Mouse (Mus musculus) left cerebral cortex, adult 2 months (tissue): ENCODE data around the gene Aym1. TPM values are rescaled to one million over a fixed set of nuclear protein-coding genes. Genes with fewer than 3 reads are reported as not detected.
A peak's percentile ranks its signal among the peaks of the same experiment; 100 is the strongest.
"Not testable (repeated sequence)": the region's sequence is repeated elsewhere in the genome, so short reads cannot be mapped to it uniquely, and the experiment has no call there.

Experiments
- DNase-seq, 2 experiments: peaks; one replicate each; pipeline ENCODE4 v3.0.0; 2021 to 2022; ENCODE audit warnings: low spot score in 2 of 2, mixed read lengths in 1 of 2; ENCODE audit errors: extremely low spot score in 1 of 2
- H3K27ac ChIP-seq: fragments of 200-600 bp; 2 replicates; pipeline ENCODE4 v1.8.1; 2022
- H3K4me3 ChIP-seq: fragments of 200-600 bp; 2 replicates; pipeline ENCODE4 v1.8.1; 2022
- CTCF ChIP-seq: fragments of 200-600 bp; IDR thresholded peaks from 2 replicates; pipeline ENCODE4 v1.8.1; 2022; ENCODE audit warnings: antibody characterized with exemption, mild to moderate bottlenecking, moderate library complexity
- intact Hi-C: fragments of 180-260 bp; cut with DNase I; formaldehyde crosslinking; loops from one replicate; pipeline ENCODE4 v1.15.1; 2025
- total RNA-seq, 2 experiments: library from RNA; stranded (reverse); gene quantifications; 2 replicates each; pipeline ENCODE4 v1.2.3; 2021

Aym1 gene
- total RNA-seq, 2 experiments from 2014 or later = not detected

- intact Hi-C loops = loop anchor here (2.0 kb wide), 1 partner anchor 21 kb away; no protein-coding TSS in a partner anchor
Measured at GRCm38 (mm10) chr5:113335732-113336131, 21.4 kb upstream of the Aym1 start.

GRCm38 (mm10) chr5:113336281-113336680 is 20.8 kb upstream of the Aym1 start:
- intact Hi-C loops = no loop called here
- Histone ChIP-seq H3K4me3 (no peak overlapping the region), H3K27ac (no peak overlapping the region)
- no peak for TF ChIP-seq CTCF
- no peak for DNase-seq

More at GRCm38 (mm10) chr5:113335732-113336131, 21.4 kb upstream of the Aym1 start:
- Histone ChIP-seq H3K27ac (no peak overlapping the region), H3K4me3 (no peak overlapping the region)
- DNase-seq = no peak
- TF ChIP-seq CTCF = no peak

GRCm38 (mm10) chr5:113344635-113345386 is 12.3 kb upstream of the Aym1 start:
- DNase-seq = peak; percentile 39 to 42
- no peak for TF ChIP-seq CTCF
- intact Hi-C loops = loop anchor here (2.0 kb wide), 1 partner anchor 58 kb away; no protein-coding TSS in a partner anchor

GRCm38 (mm10) chr5:113345781-113346180 is 11.3 kb upstream of the Aym1 start:
- Histone ChIP-seq H3K27ac (no peak overlapping the region), H3K4me3 (no peak overlapping the region)
- intact Hi-C loops = loop anchor here (2.0 kb wide), 1 partner anchor 59 kb away; no protein-coding TSS in a partner anchor
- no peak for TF ChIP-seq CTCF
- DNase-seq = no peak

More at GRCm38 (mm10) chr5:113344635-113345386, 12.3 kb upstream of the Aym1 start:
- Histone ChIP-seq H3K4me3 (no peak overlapping the region), H3K27ac (no peak overlapping the region)

GRCm38 (mm10) chr5:113346651-113347050 is 10.4 kb upstream of the Aym1 start:
- H3K27ac ChIP-seq, intact Hi-C loops, H3K4me3 ChIP-seq, DNase-seq: not testable (repeated sequence)

GRCm38 (mm10) chr5:113347593-113347992 is 9.5 kb upstream of the Aym1 start:
- DNase-seq = no peak
- intact Hi-C loops = no loop called here
- no peak for TF ChIP-seq CTCF
- Histone ChIP-seq H3K4me3 (no peak overlapping the region), H3K27ac (no peak overlapping the region)

- no peak for DNase-seq
- intact Hi-C loops = no loop called here
- Histone ChIP-seq H3K27ac (peak overlapping the region; percentile 11; the same call in 1 of the 2 replicates), H3K4me3 (no peak overlapping the region)
- peak; percentile 21 for TF ChIP-seq CTCF
Measured at GRCm38 (mm10) chr5:113348597-113348996, 8.5 kb upstream of the Aym1 start.

- no peak for TF ChIP-seq CTCF
- intact Hi-C loops = no loop called here
- Histone ChIP-seq H3K27ac (no peak overlapping the region), H3K4me3 (no peak overlapping the region)
- no peak for DNase-seq
Measured at GRCm38 (mm10) chr5:113349226-113349625, 7.9 kb upstream of the Aym1 start.

- H3K27ac ChIP-seq = no peak overlapping the region
- no peak for TF ChIP-seq CTCF
- no peak overlapping the region for H3K4me3 ChIP-seq
- no peak for DNase-seq
- intact Hi-C loops = no loop called here
Measured at GRCm38 (mm10) chr5:113349810-113350209, 7.3 kb upstream of the Aym1 start.

- DNase-seq = no peak
- H3K27ac ChIP-seq = no peak overlapping the region
- no peak for TF ChIP-seq CTCF
- intact Hi-C loops = no loop called here
- no peak overlapping the region for H3K4me3 ChIP-seq
Measured at GRCm38 (mm10) chr5:113351768-113352167, 5.3 kb upstream of the Aym1 start.

- TF ChIP-seq CTCF = no peak
- DNase-seq = no peak
- intact Hi-C loops = no loop called here
- H3K27ac ChIP-seq = no peak overlapping the region
- no peak overlapping the region for H3K4me3 ChIP-seq
Measured at GRCm38 (mm10) chr5:113352636-113353035, 4.5 kb upstream of the Aym1 start.

- intact Hi-C loops = no loop called here
- Histone ChIP-seq H3K4me3 (peak overlapping the region; percentile 26), H3K27ac (peak overlapping the region; percentile 56)
- peak; percentile 64 to 78 for DNase-seq
- no peak for TF ChIP-seq CTCF
Measured at GRCm38 (mm10) chr5:113354311-113354710, 2.8 kb upstream of the Aym1 start.

- H3K4me3 ChIP-seq = no peak overlapping the region
Measured at GRCm38 (mm10) chr5:113357656-113358055, 562 bp downstream of the Aym1 start.

More at GRCm38 (mm10) chr5:113357656-113358055, 562 bp downstream of the Aym1 start:
- intact Hi-C loops = no loop called here
- TF ChIP-seq CTCF = no peak
- no peak overlapping the region for H3K27ac ChIP-seq
- no peak for DNase-seq
